Mouse (Mus musculus): Measurements from ENCODE around the gene Tmem184c. TPM values are rescaled to one million over a fixed set of nuclear protein-coding genes. Genes with fewer than 3 reads are reported as not detected.

Tmem184c gene
- polyA plus RNA-seq, 1 experiment from 2014 or later = 12.4 TPM

DNA sequence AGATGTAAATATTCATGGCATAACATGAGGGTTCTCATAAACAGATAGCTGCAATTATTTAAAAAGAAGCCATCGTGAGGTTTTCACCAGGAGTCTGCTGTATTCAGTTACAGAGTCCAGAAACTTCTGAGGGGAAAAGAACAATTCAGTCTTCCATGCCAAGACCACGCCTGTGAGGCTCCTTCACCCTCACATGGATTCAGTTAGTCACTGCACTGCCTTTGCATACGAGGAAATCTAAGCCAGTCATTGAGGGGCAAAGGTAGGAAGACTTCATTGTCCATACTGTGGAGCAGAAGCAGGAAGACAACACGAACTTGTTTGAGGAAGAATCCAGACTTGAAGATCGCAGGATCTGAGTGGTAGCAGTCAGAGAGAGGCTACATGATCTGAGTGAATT, 23.5 kb upstream of the Tmem184c start:
- Histone ChIP-seq H3K36me3 (ENCODE audit: control insufficient read depth, insufficient read depth) (no peaks in the 10 kb centered on the region), H3K4me3 (ENCODE audit: low read depth, low read length) (no peak overlapping the region), H3K4me1 (replicated peaks; ENCODE audit: control insufficient read depth, insufficient read depth, low read length) (no peaks in the 10 kb centered on the region), H3K9ac (ENCODE audit: low read depth, low read length) (no peak overlapping the region), H3K4me2 (replicated peaks; ENCODE audit: low read depth) (no peak overlapping the region), H3K27ac (ENCODE audit: low read depth, low read length) (no peak overlapping the region), H3K9me3 (ENCODE audit: control insufficient read depth) (no peaks in the 10 kb centered on the region), H3K27me3 (replicated peaks; ENCODE audit: control insufficient read depth, insufficient read depth, low read length) (no peaks in the 10 kb centered on the region)
- WGBS = 37% methylated on average over 5 of the region's 5 CpGs
- TF ChIP-seq CTCF (IDR thresholded peaks at IDR 0.05; ENCODE audit: low read depth) = no peak
- ATAC-seq = no peak

- no peak overlapping the region for H3K9ac ChIP-seq (ENCODE audit: low read depth, low read length)
- ATAC-seq = no peak
- no peaks in the 10 kb centered on the region for H3K4me1 ChIP-seq (replicated peaks; ENCODE audit: control insufficient read depth, insufficient read depth, low read length)
- H3K36me3 ChIP-seq (ENCODE audit: control insufficient read depth, insufficient read depth) = no peaks in the 10 kb centered on the region
- H3K9me3 ChIP-seq (ENCODE audit: control insufficient read depth) = no peaks in the 10 kb centered on the region
- WGBS = 65% methylated on average over 2 of the region's 2 CpGs
- H3K4me3 ChIP-seq (ENCODE audit: low read depth, low read length) = no peak overlapping the region
- no peak overlapping the region for H3K27ac ChIP-seq (ENCODE audit: low read depth, low read length)
- H3K4me2 ChIP-seq (replicated peaks; ENCODE audit: low read depth) = no peak overlapping the region
- H3K27me3 ChIP-seq (replicated peaks; ENCODE audit: control insufficient read depth, insufficient read depth, low read length) = no peaks in the 10 kb centered on the region
- TF ChIP-seq CTCF (IDR thresholded peaks at IDR 0.05; ENCODE audit: low read depth) = no peak
Measured at GRCm38 (mm10) chr8:77633211-77633610, 22.7 kb upstream of the Tmem184c start.

- H3K9me3 ChIP-seq (ENCODE audit: control insufficient read depth) = no peaks in the 10 kb centered on the region
- no peaks in the 10 kb centered on the region for H3K36me3 ChIP-seq (ENCODE audit: control insufficient read depth, insufficient read depth)
- TF ChIP-seq CTCF (IDR thresholded peaks at IDR 0.05; ENCODE audit: low read depth) = no peak
- no peak overlapping the region for H3K4me3 ChIP-seq (ENCODE audit: low read depth, low read length)
- no peak overlapping the region for H3K4me2 ChIP-seq (replicated peaks; ENCODE audit: low read depth)
- H3K9ac ChIP-seq (ENCODE audit: low read depth, low read length) = no peak overlapping the region
- 63% methylated on average over 3 of the region's 3 CpGs for WGBS
- ATAC-seq = no peak
- no peaks in the 10 kb centered on the region for H3K4me1 ChIP-seq (replicated peaks; ENCODE audit: control insufficient read depth, insufficient read depth, low read length)
- H3K27me3 ChIP-seq (replicated peaks; ENCODE audit: control insufficient read depth, insufficient read depth, low read length) = no peaks in the 10 kb centered on the region
- H3K27ac ChIP-seq (ENCODE audit: low read depth, low read length) = no peak overlapping the region
Measured at GRCm38 (mm10) chr8:77630691-77631090, 20.2 kb upstream of the Tmem184c start.

GRCm38 (mm10) chr8:77629858-77630537, 19.5 kb upstream of the Tmem184c start:
- peak; percentile 51; the same call in 1 of the 2 replicates for ATAC-seq
- Histone ChIP-seq H3K36me3 (ENCODE audit: control insufficient read depth, insufficient read depth) (no peaks in the 10 kb centered on the region), H3K27ac (ENCODE audit: low read depth, low read length) (no peak overlapping the region), H3K4me1 (replicated peaks; ENCODE audit: control insufficient read depth, insufficient read depth, low read length) (no peaks in the 10 kb centered on the region), H3K4me2 (replicated peaks; ENCODE audit: low read depth) (no peak overlapping the region), H3K9me3 (ENCODE audit: control insufficient read depth) (no peaks in the 10 kb centered on the region), H3K9ac (ENCODE audit: low read depth, low read length) (no peak overlapping the region), H3K4me3 (ENCODE audit: low read depth, low read length) (no peak overlapping the region), H3K27me3 (replicated peaks; ENCODE audit: control insufficient read depth, insufficient read depth, low read length) (no peaks in the 10 kb centered on the region)
- TF ChIP-seq CTCF (IDR thresholded peaks at IDR 0.05; ENCODE audit: low read depth) = peak; percentile 98
- 18% methylated on average over 15 of the region's 15 CpGs for WGBS

DNA sequence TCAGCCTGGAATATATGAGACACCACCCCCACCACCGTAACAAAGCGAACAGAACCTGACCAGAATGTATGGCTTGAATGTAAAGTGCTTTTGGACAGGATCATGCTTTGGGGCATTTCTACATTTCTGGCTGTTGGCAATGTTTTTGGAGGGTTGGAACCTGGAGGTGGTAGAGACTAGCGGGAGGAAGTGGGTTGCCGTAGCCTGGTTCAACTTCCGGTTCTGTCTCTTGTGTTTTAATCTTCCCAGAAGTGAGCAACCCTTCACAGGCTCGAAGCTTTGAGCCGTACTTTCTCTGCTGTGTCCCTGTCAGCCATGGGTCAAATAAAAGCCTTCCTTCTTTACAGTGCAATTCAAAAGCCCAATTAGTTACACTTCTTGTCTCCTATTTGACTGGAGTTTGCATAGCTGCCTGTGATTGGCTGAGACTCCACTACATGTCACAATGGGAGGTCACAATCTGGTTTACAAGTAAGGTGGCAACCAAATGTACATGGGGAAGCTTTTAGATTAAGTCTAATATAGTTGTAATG, 13.2 kb upstream of the Tmem184c start:
- H3K4me1 ChIP-seq (replicated peaks; ENCODE audit: control insufficient read depth, insufficient read depth, low read length) = no peaks in the 10 kb centered on the region
- no peak overlapping the region for H3K27ac ChIP-seq (ENCODE audit: low read depth, low read length)
- 95% methylated on average over 7 of the region's 7 CpGs for WGBS
- no peaks in the 10 kb centered on the region for H3K27me3 ChIP-seq (replicated peaks; ENCODE audit: control insufficient read depth, insufficient read depth, low read length)
- no peaks in the 10 kb centered on the region for H3K36me3 ChIP-seq (ENCODE audit: control insufficient read depth, insufficient read depth)
- no peak overlapping the region for H3K9ac ChIP-seq (ENCODE audit: low read depth, low read length)
- H3K4me3 ChIP-seq (ENCODE audit: low read depth, low read length) = no peak overlapping the region
- ATAC-seq = no peak
- no peak overlapping the region for H3K4me2 ChIP-seq (replicated peaks; ENCODE audit: low read depth)
- no peaks in the 10 kb centered on the region for H3K9me3 ChIP-seq (ENCODE audit: control insufficient read depth)
- no peak for TF ChIP-seq CTCF (IDR thresholded peaks at IDR 0.05; ENCODE audit: low read depth)

- no peak for ATAC-seq
- no peaks in the 10 kb centered on the region for H3K27me3 ChIP-seq (replicated peaks; ENCODE audit: control insufficient read depth, insufficient read depth, low read length)
- 39% methylated on average over 2 of the region's 2 CpGs for WGBS
Measured at GRCm38 (mm10) chr8:77617916-77618315, 7.4 kb upstream of the Tmem184c start.

More at GRCm38 (mm10) chr8:77617916-77618315, 7.4 kb upstream of the Tmem184c start:
- TF ChIP-seq CTCF (IDR thresholded peaks at IDR 0.05; ENCODE audit: low read depth) = peak; percentile 73
- no peak overlapping the region for H3K27ac ChIP-seq (ENCODE audit: low read depth, low read length)
- no peaks in the 10 kb centered on the region for H3K9me3 ChIP-seq (ENCODE audit: control insufficient read depth)
- no peak overlapping the region for H3K4me3 ChIP-seq (ENCODE audit: low read depth, low read length)
- no peaks in the 10 kb centered on the region for H3K4me1 ChIP-seq (replicated peaks; ENCODE audit: control insufficient read depth, insufficient read depth, low read length)
- no peak overlapping the region for H3K9ac ChIP-seq (ENCODE audit: low read depth, low read length)
- H3K36me3 ChIP-seq (ENCODE audit: control insufficient read depth, insufficient read depth) = no peaks in the 10 kb centered on the region
- H3K4me2 ChIP-seq (replicated peaks; ENCODE audit: low read depth) = no peak overlapping the region

Measured in intestine, postnatal 0 days (tissue).